Mouse (Mus musculus) inflammation-experienced regulatory T-cells, adult 6 months (primary cell): ENCODE measurements at regions not wholly inside any gene's neighbourhood (a gene's known extent, or its start where the extent isn't known, plus 50 kb on each side); places are given as distances from the start of the nearest gene placed in this dataset.

Experiments
- ATAC-seq: one replicate; pipeline ENCODE4 v1.8.0; 2017

DNA sequence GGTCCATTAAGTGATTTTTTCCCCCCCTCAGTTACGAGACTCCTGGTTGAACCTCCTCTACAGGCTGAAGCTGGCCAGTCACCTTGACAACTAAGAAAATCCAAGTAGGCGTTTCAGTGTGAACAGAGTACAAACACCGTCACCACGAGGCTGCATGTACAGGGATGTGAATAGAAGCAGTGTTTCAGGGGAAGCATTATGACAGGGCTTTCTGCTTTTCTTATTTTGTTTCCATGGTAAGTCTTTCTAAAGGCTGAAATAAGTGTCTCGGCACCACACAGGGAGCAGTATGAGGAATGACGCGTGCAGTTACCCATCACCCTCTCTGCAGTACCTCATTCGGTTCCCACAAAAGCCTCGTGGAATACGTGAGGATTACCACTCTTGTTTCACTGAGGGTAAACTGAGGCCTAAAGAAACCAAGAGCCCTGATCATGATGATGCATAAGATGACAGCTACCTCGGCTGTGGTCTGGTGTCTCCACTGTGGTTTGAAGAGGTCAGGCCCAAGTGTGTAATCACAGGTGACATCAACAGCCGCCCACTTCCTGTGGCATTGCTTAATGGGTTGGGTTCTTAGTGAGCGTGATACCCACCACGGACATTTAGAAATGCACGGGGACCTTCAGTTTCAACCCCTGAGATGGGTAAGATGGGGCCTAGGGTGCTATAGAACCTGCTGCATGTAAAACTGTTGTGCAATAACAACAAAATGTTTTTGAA is 230.5 kb downstream of the Foxo1 start:
- peak; percentile 63 for ATAC-seq

DNA sequence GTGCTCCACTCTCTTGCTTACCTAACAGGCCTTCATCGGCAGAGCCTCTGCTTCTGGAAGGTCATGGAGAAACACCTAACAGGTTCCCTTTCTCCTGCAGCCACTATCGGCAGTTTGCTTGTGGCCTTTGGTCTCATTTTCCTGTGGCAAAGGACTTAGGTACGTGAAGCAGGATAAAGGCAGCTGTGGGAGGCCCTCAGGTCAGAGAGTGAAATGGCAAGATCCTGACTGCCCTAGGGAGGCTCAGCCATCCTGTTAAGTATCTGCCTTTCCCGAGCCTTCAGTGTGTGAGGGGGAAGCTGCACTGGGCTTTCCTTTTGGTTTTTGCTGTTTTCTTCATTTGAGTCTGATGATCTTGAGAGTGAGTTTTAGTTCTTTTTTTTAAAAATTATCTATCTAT is 228.8 kb downstream of the Foxo1 start:
- ATAC-seq: no peak

DNA sequence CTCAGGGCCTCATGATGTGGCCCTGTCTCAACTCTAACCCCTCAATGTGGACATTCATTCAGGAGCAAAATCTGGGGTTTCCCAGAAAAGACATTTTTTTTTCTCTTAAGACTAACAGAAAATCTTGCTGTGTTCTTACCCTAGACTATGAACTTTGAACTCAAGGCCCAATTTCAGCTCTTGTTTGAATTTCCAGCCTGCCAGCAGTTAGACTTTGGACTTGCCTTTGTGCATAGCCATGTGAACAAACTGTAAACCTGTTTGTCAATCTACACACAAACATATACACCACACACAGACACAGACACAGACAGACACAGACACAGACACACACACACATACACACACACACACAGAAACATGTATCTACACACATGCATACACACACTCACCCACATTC is 227.3 kb downstream of the Foxo1 start:
- ATAC-seq: no peak

DNA sequence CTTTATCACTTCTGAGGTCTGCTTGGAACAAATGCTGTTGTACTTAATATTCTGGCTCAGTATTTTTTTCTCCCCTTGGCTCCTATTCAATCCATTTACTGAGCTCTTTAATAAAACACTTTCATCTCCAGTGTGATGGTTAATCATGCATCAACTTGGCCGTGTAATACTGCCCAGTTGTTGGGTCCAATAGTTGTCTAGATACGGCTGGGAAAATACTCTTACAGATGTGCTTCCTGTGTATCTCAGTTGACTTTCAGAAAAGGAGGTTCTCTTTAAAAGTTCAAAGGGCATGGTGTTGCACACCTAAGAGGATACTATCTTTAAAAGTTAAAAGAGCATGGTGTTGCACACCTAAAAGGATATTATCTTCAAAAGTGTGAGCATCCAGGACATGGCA is 226.8 kb downstream of the Foxo1 start:
- ATAC-seq: no peak

DNA sequence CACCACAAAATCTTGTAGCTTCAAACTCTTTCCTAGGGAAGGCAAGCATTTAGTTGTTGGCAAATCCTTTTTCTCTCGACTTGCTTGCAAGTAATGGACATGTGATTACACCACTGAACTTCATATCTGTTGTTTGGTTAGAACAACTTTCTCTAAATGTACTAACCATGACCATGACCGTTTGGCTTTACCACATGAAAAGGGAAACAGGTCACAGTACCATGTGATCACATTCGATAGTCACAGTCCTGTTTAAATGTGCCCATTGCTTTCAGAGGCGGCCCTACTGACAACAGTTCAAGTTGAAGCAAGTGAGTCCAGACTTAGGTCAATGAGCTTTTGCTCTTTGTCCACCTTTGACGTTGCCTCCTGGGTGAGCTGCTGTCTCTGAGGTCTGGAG is 211.1 kb downstream of the Foxo1 start:
- no peak for ATAC-seq

DNA sequence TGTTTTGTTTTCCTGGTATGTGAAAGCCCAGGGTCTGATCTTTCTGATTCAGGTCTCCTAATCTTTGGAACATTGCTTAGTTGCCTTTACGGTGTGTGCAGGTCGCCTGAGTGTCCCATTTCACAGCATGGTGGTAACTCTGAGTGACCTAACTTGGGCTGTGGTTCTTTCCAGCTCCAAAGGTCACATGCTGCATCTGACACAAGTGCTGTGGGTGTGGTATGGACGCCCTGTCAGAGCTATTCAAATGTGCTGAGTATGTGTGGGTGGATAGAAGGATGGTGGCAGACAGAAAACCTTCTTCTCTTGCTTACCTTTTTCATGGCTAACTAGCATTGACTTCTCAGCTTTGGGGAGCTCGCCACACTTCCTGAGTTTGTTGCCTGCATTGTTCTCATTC is 201.8 kb downstream of the Foxo1 start:
- ATAC-seq: peak; percentile 60

DNA sequence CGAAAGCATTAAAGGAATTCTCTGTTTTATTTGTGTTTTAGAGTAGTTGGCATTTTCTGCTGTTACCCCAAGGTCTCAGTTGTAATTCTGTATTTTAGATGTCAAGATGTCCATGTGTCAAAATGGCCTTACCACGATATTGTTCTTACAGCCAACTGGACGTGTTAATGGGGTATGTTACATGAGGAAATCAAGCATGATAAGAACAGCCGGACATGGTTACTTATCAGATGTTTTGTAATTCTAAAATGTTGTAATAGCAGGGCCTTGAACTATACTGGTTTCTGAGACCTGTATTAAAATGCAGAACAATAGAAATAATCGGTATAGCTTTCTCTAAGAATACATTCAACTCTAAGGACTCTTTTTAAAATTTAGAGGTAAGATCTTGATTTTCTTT is 201.3 kb downstream of the Foxo1 start:
- ATAC-seq: no peak

DNA sequence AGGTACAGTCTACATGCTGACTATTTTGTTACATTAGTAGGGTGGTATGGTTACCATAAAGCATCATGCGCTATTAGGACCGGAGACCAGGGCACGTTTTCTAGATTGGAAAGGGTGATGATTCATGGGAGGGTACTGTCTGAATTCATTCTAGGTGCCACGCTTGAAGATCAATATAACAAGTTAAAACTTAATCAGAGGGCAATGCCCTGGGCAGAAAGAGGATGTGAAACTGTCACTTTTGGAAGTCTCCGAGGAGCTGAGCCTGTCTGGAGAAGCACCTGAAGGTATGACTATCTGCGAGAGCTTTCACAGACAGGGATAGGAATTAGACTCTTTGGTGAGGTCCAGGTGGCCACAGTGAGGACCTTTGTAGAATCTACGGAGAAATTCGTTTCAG is 200.2 kb downstream of the Foxo1 start:
- ATAC-seq: no peak

DNA sequence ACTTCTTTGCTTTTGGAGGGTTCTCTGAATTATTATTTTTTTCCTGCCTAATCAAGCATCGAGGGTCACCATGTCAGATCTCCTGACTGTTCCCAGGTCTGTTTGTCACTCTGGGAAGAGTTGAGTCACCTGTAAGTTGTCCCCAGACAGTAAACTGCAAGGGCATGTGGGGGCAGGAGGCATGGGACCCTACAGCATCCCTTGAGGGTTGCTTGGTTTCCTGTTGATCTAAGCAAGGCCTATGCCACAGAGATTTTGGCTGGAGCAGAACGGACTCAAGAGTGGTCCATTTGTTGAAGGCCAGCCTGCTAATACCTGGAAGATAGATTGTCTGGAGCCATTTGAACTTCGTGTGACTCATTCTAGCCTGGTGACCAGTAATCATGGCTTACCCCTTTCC is 199.7 kb downstream of the Foxo1 start:
- no peak for ATAC-seq

DNA sequence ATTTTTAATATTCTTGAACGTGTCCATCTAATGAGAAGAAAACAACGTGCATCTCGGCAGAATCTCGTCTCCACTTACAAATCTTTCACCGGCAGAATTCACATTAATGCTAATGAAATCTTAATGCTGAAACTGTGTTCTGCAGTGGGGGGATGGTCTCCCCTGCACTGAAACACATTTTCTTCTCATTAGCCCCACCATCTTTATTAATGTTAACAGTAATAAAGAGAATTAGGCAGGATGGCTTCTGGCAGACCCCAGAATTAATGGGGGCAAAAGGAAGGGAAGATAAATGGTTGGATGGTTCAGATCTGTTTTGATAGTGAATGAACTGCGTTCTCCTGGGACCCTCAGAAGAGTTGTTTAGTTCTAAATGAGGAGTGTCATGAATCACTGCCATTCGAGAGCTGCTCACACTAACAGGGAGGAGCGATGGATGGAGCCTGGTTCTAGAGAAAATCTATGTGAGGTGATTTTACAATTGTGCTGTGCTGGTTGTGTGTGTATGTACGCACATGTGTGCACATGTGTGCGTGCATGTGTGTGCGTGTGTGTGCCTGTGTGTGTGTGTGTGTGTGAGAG is 198.9 kb downstream of the Foxo1 start:
- no peak for ATAC-seq

DNA sequence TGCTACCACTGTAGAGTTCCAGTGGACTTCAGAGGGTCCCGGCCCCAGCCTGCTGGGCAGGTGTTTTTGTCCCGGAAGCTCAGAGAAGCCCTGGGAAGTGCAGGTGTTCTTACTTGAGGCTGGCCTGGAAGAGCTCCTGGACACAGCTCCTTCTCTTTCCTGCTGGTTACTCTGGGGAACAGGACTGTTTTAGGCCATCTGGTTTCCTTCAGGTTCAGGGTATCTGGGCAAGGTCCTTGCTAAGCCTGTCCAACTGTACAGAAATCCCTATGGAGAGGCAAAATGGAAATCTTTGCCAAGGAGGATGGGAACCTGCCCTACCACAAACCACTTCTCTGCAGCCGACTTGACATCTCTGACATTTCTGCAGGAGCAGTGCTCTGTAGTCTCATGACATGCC is 198.4 kb downstream of the Foxo1 start:
- no peak for ATAC-seq

DNA sequence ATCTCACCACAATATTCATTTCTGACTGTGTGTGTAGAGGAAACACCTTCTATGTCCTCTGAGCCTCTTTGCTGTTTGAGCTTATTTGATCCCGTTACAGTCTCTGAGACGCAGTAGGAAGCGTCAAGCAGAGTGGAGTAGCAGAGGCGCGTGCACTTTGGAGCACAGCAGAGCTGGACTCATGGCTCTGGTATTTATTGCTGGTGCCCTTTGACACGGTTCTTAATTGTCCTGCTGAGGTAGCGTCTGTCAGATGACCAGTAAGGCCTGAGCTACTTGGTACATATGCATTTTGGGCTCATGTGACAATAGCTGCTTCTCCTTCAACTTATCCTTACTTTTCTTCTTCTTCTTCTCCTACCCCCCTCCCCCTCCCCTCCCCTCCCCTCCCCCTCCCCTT is 195.8 kb downstream of the Foxo1 start:
- no peak for ATAC-seq

DNA sequence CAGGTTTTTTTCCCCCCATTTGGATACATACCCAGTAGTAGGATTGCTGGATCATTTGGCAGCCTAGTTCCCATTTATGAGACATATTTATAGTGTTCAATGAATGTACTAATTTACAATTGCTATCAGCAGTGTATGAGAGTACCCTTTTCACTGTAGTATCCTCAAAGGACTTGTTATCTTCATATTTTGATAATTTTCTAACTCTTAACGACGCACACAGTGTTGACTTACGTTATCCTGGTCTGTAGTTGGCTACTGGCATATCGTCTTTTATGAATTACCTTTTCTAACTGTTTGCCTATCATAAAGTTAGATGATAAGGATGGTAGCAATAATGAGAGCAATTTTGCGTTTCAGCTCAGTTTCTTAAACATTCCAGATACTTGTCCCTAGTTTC is 186.8 kb downstream of the Foxo1 start:
- no peak for ATAC-seq

DNA sequence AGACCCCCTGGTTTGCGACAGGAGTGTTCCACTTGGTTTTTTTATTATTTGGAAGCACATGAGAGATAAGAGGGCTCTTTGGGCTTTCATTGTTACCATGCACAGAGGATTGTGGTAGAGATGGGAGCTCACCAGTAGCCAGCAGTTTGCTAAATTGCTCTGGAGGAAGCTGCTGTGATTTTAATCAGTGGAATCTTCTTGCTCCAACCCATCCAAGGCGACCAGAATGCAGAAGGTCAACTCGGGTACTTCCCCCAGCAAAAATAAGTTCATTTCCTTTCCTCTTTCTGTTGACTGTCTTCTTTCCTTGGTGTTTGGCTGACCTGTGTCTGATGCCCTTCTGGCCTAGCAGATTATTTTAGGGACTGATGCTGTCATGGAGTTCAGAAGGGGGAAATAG is 184.9 kb downstream of the Foxo1 start:
- no peak for ATAC-seq

DNA sequence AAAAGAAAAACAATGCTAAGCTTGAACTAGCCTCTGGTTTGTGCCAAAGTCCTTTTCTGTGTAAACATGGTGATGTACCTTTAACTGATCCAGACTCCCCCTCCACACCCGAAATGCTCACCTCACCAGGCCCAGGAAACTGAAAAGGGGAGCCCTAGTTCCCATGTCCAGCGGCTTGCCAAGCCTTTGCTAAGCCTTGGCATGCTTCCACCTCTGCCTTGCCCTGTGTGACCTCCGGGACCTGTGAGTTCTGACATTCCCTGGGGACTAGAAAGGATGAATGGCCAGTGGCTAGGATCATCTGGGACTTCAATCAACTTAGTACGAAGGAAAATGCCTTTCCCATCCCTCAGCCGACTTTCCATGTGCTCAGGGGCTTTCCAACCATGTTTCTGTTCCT is 184.2 kb downstream of the Foxo1 start:
- no peak for ATAC-seq

DNA sequence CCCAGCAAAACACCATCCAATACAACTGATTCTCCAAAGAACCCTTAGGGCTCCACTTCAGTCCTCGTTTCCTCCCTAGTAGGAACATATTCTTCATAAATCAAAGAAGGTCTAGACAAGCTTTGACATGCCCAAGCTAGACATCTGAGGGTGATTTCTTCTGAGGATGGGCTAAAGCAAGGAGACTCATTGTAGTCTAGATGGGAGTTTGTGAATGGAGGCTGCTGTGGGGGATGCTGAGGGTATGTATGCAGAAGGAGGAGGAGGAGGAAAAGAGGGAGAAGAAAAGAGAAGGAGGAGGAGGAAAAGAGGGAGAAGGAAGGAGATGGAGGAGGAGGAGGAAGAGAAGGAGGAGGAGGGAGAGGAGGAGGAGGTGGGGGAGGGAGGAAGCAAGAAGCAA is 178.9 kb downstream of the Foxo1 start:
- no peak for ATAC-seq

DNA sequence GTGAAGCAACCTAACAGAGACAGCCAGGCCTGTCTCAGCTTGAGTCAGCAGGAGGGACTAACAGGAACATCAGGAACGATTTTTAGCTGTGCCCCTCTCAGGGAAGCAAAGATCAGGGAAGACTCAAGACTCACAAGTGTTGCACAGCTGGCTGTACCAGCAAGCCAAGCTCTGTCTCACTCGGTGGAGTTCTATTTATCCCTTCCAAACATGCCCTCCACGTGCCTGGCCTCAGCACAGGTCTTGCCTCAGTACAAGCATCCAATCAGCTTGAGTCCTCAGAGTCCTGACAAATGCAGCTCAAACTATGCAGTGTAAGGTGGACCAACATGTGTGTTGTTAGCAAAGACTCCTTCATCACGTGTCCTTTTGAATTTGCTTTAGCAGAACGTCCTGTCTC is 178.4 kb downstream of the Foxo1 start:
- no peak for ATAC-seq

DNA sequence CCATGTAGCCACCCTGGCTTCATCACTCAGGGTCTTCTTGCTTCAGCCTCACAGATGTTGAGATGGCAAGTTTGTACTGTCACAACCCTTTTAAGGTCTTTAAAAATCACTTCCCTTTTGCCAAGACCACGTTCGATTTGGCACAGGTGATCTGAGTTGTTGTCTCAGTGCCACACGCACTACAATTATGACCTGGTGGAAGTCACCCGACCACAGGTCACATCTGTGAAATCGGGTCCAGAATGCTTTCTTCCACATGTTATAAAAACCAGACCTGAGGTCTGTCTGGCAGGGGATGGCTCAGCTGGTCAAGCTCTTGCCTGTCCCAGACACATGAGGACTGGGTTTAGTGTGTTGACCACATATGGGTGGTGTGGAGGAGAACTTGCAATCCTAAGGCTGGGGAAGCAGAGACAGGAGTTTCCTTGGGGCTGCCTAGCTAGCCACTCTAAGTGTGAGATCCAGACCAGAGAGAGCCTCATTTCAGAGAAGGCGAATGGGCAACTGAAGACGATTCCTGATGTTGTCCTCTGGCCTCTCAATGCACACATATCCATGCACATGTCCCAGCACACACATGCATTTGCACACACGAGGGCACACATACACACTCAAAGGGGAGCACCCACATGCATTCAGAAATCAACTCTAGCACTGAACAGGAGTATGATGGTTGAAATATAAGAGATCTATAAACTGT is 176.4 kb downstream of the Foxo1 start:
- ATAC-seq: no peak

DNA sequence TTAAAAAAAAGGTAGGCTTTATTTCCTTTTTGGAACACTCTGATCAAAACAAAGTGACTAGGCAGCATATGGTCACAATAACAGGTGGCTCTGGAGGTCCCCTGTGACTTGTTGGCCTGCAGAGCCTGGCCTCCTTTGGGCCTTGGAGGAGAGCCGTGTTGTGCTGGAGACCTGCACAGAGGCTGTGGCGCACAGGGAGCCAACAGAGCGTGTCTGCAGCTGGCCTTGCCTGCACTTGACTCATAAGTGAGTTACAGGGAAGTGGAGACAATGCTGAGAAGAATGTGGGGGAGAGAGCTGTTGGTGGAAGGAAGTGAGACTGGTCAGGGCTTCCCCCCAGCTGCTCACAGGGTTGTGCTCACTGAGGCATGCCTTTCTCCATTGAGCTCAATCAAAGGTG is 175.7 kb downstream of the Foxo1 start:
- no peak for ATAC-seq

DNA sequence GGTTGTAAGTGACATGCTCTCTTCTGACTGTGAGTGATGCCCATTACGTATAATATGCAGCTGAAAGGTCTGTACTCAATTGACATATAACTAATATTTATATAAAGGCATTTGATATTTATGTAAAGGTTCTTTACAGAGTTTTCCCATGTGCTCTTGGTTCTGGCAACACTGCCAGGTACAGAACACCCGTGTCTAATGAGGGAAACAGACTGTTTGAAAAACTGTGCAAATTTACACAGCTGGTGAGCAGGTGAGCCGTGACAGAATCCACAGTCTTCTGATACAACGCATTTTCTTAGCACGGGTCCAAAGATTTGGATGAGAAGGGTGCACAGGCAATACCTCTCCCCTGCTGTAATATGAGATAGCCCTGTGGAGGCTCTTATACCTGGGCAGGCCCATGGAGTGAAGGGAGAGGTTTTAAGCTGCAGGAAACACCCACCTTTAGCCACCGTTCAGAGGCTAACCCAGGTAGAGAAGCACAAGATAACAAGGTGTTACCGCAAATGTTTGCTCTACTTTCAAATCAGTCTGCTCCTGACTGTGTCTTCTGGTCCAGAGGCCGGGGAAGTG is 161.0 kb downstream of the Foxo1 start:
- ATAC-seq: no peak

DNA sequence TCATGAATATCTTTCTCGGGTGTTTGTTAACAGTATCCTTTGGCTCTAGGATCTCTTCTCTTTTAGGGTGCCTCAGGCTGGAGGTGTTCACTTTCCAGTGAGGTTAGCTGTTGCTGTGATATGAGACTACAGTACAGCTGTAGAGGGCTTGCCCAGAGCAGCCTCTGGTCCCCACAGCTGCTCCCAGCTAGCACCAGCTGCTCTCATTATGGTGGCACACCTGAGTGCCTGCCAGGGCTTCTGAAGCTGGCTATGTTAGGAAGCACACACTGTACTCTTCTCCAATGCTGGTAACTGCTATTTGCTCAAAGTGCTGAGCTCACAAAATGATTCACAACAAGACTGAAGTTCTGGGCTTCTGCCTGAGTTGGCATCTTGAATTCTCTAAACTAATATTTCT is 154.7 kb downstream of the Foxo1 start:
- ATAC-seq: no peak

DNA sequence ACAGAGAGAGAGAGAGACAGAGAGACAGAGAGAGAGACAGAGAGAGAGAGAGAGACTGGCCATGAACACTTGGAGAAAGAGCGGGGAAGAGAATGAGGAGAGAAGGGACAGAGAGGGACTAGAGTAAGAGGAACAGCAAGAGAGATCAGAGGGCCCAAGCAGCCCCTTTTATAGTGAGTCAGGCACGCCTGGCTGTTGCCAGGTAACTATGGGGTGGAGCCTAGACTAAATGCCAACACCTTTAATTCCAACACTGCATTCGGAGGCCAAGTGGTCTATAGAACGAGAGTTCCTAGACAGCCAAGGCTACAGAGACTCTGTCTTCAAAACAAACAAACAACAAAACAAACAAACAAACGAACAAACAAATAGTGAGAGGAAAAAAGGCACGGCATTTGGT is 148.1 kb downstream of the Foxo1 start:
- no peak for ATAC-seq

DNA sequence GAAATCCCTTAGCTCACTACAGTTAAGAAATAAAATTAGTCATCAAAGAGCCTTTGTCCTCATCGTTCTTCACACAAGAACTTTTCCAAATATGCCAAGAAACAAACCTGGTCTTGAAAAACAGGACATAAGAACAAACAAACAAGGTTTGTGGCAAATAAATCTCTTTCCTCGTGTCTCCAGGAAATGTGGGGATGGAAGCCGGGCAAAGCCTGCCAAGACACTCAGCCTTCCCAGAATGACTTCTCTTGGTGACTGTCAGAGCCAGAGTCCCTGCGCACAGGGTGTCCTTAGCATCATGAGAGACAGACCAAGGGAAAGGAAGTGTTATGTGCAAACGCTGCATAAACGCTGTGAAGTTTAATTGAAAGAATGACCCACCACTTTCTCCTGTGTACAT is 147.2 kb downstream of the Foxo1 start:
- ATAC-seq: no peak

DNA sequence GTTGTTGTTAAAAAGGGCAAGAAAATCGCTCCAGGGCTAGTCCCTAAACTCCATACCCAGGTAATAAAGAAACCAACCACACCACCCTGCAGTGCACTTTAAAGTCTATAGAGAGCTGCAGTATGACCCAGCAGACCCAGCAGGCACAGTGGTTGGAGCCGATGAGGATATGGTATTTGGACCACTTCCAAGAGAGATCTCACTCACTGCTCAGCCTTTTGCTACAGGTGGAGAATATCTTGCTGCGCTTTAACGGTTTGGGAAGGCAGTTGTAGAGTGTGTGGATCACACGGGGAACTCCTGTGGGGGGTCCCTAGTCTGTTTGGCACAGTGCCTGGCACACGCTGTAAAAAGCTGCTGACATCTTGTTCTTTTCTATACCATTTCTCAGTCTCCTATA is 145.9 kb downstream of the Foxo1 start:
- no peak for ATAC-seq
